Mouse (Mus musculus) liver, adult (tissue): ENCODE measurements around the gene Chchd2.

Source experiments
- GATA4 ChIP-seq: IDR thresholded peaks from 2 replicates; pipeline ENCODE4 v1.6.1; 2014; ENCODE audit warnings: mild to moderate bottlenecking, low read length; ENCODE audit not compliant: insufficient replicate concordance

The Chchd2 gene

GRCm38 (mm10) chr5:129898449-129898848, 11.2 kb upstream of the Chchd2 start, which contains the start of gene Phkg1:
TSS of gene Phkg1 (minus strand) at chr5:129898549.
- no peak for TF ChIP-seq GATA4

GRCm38 (mm10) chr5:129895198-129896088, 8.2 kb upstream of the Chchd2 start, which contains the start of gene Zbed5:
TSS of gene Zbed5 (plus strand) at chr5:129895723.
- TF ChIP-seq GATA4: no peak

- no peak for TF ChIP-seq GATA4
These were observed 999 bp downstream of the Chchd2 start for GRCm38 (mm10) chr5:129886271-129886670.

GRCm38 (mm10) chr5:129879888-129880287, 7.4 kb downstream of the Chchd2 start:
- no peak for TF ChIP-seq GATA4

- TF ChIP-seq GATA4: no peak
These were observed 8.3 kb downstream of the Chchd2 start for GRCm38 (mm10) chr5:129878946-129879345.

GRCm38 (mm10) chr5:129877731-129878455, 9.4 kb downstream of the Chchd2 start:
- no peak for TF ChIP-seq GATA4

- TF ChIP-seq GATA4: no peak
These were observed 12.2 kb downstream of the Chchd2 start for GRCm38 (mm10) chr5:129875098-129875497.

GRCm38 (mm10) chr5:129873942-129874341, 13.3 kb downstream of the Chchd2 start:
- no peak for TF ChIP-seq GATA4

GRCm38 (mm10) chr5:129871238-129871637, 16.0 kb downstream of the Chchd2 start:
- no peak for TF ChIP-seq GATA4

- TF ChIP-seq GATA4: no peak
These were observed 17.9 kb downstream of the Chchd2 start for GRCm38 (mm10) chr5:129869238-129869995.

- TF ChIP-seq GATA4: no peak
These were observed 21.4 kb downstream of the Chchd2 start for GRCm38 (mm10) chr5:129865841-129866240.

- TF ChIP-seq GATA4: no peak
These were observed 22.8 kb downstream of the Chchd2 start for GRCm38 (mm10) chr5:129864467-129864866.

- TF ChIP-seq GATA4: no peak
These were observed 24.9 kb downstream of the Chchd2 start for GRCm38 (mm10) chr5:129862325-129862724.

GRCm38 (mm10) chr5:129856414-129856813, 30.9 kb downstream of the Chchd2 start:
- no peak for TF ChIP-seq GATA4

- no peak for TF ChIP-seq GATA4
These were observed 32.1 kb downstream of the Chchd2 start for GRCm38 (mm10) chr5:129855163-129855562.
